Mouse (Mus musculus) lung, postnatal 0 days (tissue): Measurements from ENCODE around the gene Ccnt2.

Source experiments
- CTCF ChIP-seq: IDR thresholded peaks from 2 replicates; pipeline ENCODE4 v1.5.1; 2016; ENCODE audit warnings: antibody characterized with exemption, mild to moderate bottlenecking
- EP300 ChIP-seq: IDR thresholded peaks from 2 replicates; pipeline ENCODE4 v1.6.1; 2016; ENCODE audit warnings: antibody characterized with exemption, mild to moderate bottlenecking, control low read depth

GRCm38 (mm10) chr1:127785882-127786281 is 11.9 kb downstream of the Ccnt2 start:
- TF ChIP-seq CTCF = no peak
- no peak for TF ChIP-seq EP300
